Mouse (Mus musculus) layer of hippocampus, adult 18-20 months (tissue): Measurements from ENCODE around the gene 1700016D06Rik. TPM values are rescaled to one million over a fixed set of nuclear protein-coding genes. Genes with fewer than 3 reads are reported as not detected.

Experiments
- DNase-seq, 2 experiments: peaks; one replicate each; pipeline ENCODE4 v3.0.0; 2022; ENCODE audit warnings: low spot score in 2 of 2
- total RNA-seq, 2 experiments: library from RNA; stranded (reverse); gene quantifications; 2 replicates each; pipeline ENCODE4 v1.2.3; 2021

Gene 1700016D06Rik
- total RNA-seq, 2 experiments from 2014 or later = not detected

- DNase-seq = no peak
Measured at GRCm38 (mm10) chr8:11703789-11704188, 2.9 kb upstream of the 1700016D06Rik start.

- no peak for DNase-seq
Measured at GRCm38 (mm10) chr8:11701428-11701827, 565 bp upstream of the 1700016D06Rik start.

- DNase-seq = peak; percentile 80 to 89
Measured at GRCm38 (mm10) chr8:11700060-11701032, 517 bp downstream of the 1700016D06Rik start.

- DNase-seq = no peak
Measured at GRCm38 (mm10) chr8:11699442-11700001, 1.3 kb downstream of the 1700016D06Rik start.

GRCm38 (mm10) chr8:11697467-11697866, 3.4 kb downstream of the 1700016D06Rik start:
- no peak for DNase-seq

- no peak for DNase-seq
Measured at GRCm38 (mm10) chr8:11696176-11696575, 4.7 kb downstream of the 1700016D06Rik start.

- no peak for DNase-seq
Measured at GRCm38 (mm10) chr8:11693972-11694371, 6.9 kb downstream of the 1700016D06Rik start.

- no peak for DNase-seq
Measured at GRCm38 (mm10) chr8:11692455-11692854, 8.4 kb downstream of the 1700016D06Rik start.

GRCm38 (mm10) chr8:11691761-11692160, 9.1 kb downstream of the 1700016D06Rik start:
- no peak for DNase-seq

GRCm38 (mm10) chr8:11691284-11691683, 9.6 kb downstream of the 1700016D06Rik start:
- no peak for DNase-seq

- DNase-seq = no peak
Measured at GRCm38 (mm10) chr8:11689945-11690344, 10.9 kb downstream of the 1700016D06Rik start.

- DNase-seq = no peak
Measured at GRCm38 (mm10) chr8:11687251-11687650, 13.6 kb downstream of the 1700016D06Rik start.

GRCm38 (mm10) chr8:11684558-11684957, 16.3 kb downstream of the 1700016D06Rik start:
- DNase-seq = no peak

GRCm38 (mm10) chr8:11668308-11668707, 32.6 kb downstream of the 1700016D06Rik start:
- DNase-seq = no peak

- DNase-seq = peak in 1 of 2 experiments; percentile 17
Measured at GRCm38 (mm10) chr8:11666023-11666716, 34.7 kb downstream of the 1700016D06Rik start.

- DNase-seq = no peak
Measured at GRCm38 (mm10) chr8:11661969-11662368, 38.9 kb downstream of the 1700016D06Rik start.

GRCm38 (mm10) chr8:11650021-11650420, 50.8 kb downstream of the 1700016D06Rik start:
- no peak for DNase-seq

GRCm38 (mm10) chr8:11643123-11643522, 57.7 kb downstream of the 1700016D06Rik start:
- DNase-seq = no peak

- DNase-seq = no peak
Measured at GRCm38 (mm10) chr8:11640606-11641005, 60.3 kb downstream of the 1700016D06Rik start.

- DNase-seq = no peak
Measured at GRCm38 (mm10) chr8:11637531-11637930, 63.3 kb downstream of the 1700016D06Rik start.

- peak; percentile 80 to 88 for DNase-seq
Measured at GRCm38 (mm10) chr8:11636324-11637057, 64.4 kb downstream of the 1700016D06Rik start.
